Mouse (Mus musculus) liver, postnatal 0 days (tissue): Measurements from ENCODE around the gene Btbd6. TPM values are rescaled to one million over a fixed set of nuclear protein-coding genes. Genes with fewer than 3 reads are reported as not detected.

Experiments used
- ATAC-seq: fragments of 200-750 bp; cut with Nextera tagmentation; 2 replicates; pipeline ENCODE4 v1.8.0; 2017; ENCODE audit warnings: mild to moderate bottlenecking, moderate library complexity
- DNase-seq: peaks from one replicate; pipeline ENCODE4 v3.0.0-alpha.2; 2016
- H3K27ac ChIP-seq: fragments of 300-500 bp; sonication (generic); 2 replicates; pipeline ENCODE4 v1.5.1; 2014; ENCODE audit warnings: antibody characterized with exemption, moderate library complexity, mild to moderate bottlenecking, low read depth
- H3K27me3 ChIP-seq: fragments of 300-500 bp; sonication (generic); 2 replicates; pipeline ENCODE4 v1.6.1; 2014; ENCODE audit warnings: low read length, control low read depth, mixed read lengths; ENCODE audit not compliant: insufficient read depth
- H3K36me3 ChIP-seq: fragments of 300-500 bp; sonication (generic); replicated peaks from 2 replicates; pipeline ENCODE4 v1.6.1; 2014; ENCODE audit warnings: mild to moderate bottlenecking, control low read depth, low read length, moderate library complexity, mixed read lengths; ENCODE audit not compliant: insufficient read depth
- H3K4me1 ChIP-seq: fragments of 300-500 bp; sonication (generic); 2 replicates; pipeline ENCODE4 v1.6.1; 2014; ENCODE audit warnings: antibody characterized with exemption, mild to moderate bottlenecking, control low read depth; ENCODE audit not compliant: insufficient read depth
- H3K4me2 ChIP-seq: fragments of 300-500 bp; sonication (generic); 2 replicates; pipeline ENCODE4 v1.6.1; 2014; ENCODE audit warnings: low read depth, mild to moderate bottlenecking, low read length, moderate library complexity, mixed read lengths
- H3K4me3 ChIP-seq: fragments of 300-500 bp; sonication (generic); 2 replicates; pipeline ENCODE4 v1.5.1; 2014; ENCODE audit warnings: low read depth, low read length
- H3K9ac ChIP-seq: fragments of 300-500 bp; sonication (generic); replicated peaks from 2 replicates; pipeline ENCODE4 v1.6.1; 2014; ENCODE audit warnings: mild to moderate bottlenecking, moderate library complexity
- H3K9me3 ChIP-seq: fragments of 300-500 bp; sonication (generic); 2 replicates; pipeline ENCODE4 v1.6.1; 2016; ENCODE audit warnings: mild to moderate bottlenecking, control low read depth, low read length, mixed read lengths
- CTCF ChIP-seq: sonication (generic); IDR thresholded peaks from 2 replicates; pipeline ENCODE4 v1.5.1; 2016; ENCODE audit warnings: antibody characterized with exemption, low read depth
- EP300 ChIP-seq: IDR thresholded peaks from 2 replicates; pipeline ENCODE4 v1.6.1; 2016; ENCODE audit warnings: antibody characterized with exemption, low read depth, mild to moderate bottlenecking
- WGBS: fragments of 180-500 bp; shearing (Covaris S2); extraction: QIAGEN DNeasy Blood & Tissue Kit; methylation state at CpG from one replicate; pipeline ENCODE4 v1.1.7; 2014; ENCODE audit not compliant: insufficient replicate concordance; 5-methylcytosine and 5-hydroxymethylcytosine counted together
- polyA plus RNA-seq: library from polyadenylated mRNA; unstranded; fragments of >200 nt; fragmentation: Nextera tagmentation; extraction: Ambion mirVana; gene quantifications from 2 replicates; pipeline ENCODE4 v1.2.1, GENCODE M21; 2015

Gene Btbd6
- polyA plus RNA-seq, 1 experiment from 2014 or later: 4.1 TPM

DNA sequence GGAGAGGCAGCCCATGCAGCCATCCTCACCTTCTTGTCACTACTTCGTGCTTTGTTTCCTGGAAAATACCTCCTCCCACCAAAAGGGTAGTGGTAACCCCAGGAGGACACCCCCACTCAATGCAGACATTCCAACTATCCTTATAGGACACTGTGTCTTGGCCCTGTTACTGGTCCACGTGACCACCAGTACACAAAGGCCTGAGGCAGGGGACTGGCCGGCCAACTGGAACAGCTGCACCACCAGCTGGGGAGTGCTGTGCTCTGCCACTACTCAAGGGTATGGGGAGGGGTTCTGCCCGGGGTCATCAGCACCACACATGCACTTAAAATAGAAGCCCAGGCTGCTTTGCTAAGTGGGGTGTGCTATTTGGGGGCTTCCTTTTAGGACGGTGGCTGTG is 51.8 kb downstream of the Btbd6 start:
- no peak for ATAC-seq
- H3K4me1 ChIP-seq: peaks cover 30% of the 10 kb centered on the region

More for the DNA sequence above, 51.8 kb downstream of the Btbd6 start:
- Histone ChIP-seq H3K27ac (no peak overlapping the region), H3K9ac (no peak overlapping the region), H3K9me3 (no peaks in the 10 kb centered on the region), H3K27me3 (no peaks in the 10 kb centered on the region), H3K4me3 (no peak overlapping the region), H3K36me3 (peaks cover 15% of the 10 kb centered on the region; the same call in 1 of the 2 replicates), H3K4me2 (no peak overlapping the region)
- DNase-seq: no peak
- TF ChIP-seq EP300: no peak
- no peak for TF ChIP-seq CTCF
- WGBS: 78% methylated on average over 5 of the region's 5 CpGs

Other genes starting within 250 kb of the Btbd6 start
- 20.9 and 22.4 TPM in 2 replicates for gene Pld4, start 215.8 kb upstream of the Btbd6 start, polyA plus RNA-seq
- 0.22 and 0.36 TPM in 2 replicates for gene Ahnak2, start 173.8 kb upstream of the Btbd6 start, polyA plus RNA-seq
- 0.69 TPM in 2 replicates for gene Clba1, start 167.5 kb upstream of the Btbd6 start, polyA plus RNA-seq
- gene Cdca4, start 147.1 kb upstream of the Btbd6 start, polyA plus RNA-seq: 29.8 and 30.4 TPM in 2 replicates
- 0.26 and 0.34 TPM in 2 replicates for gene Gpr132, start 108.3 kb upstream of the Btbd6 start, polyA plus RNA-seq
- 0.14 and 0.22 TPM in 2 replicates for gene Jag2, start 46.7 kb upstream of the Btbd6 start, polyA plus RNA-seq
- 30.0 and 30.6 TPM in 2 replicates for gene Nudt14, start 34.4 kb upstream of the Btbd6 start, polyA plus RNA-seq
- gene Brf1, start 24.2 kb downstream of the Btbd6 start, polyA plus RNA-seq: 17.0 and 18.4 TPM in 2 replicates
- gene Pacs2, start 38.0 kb downstream of the Btbd6 start, polyA plus RNA-seq: 3.9 and 4.0 TPM in 2 replicates
- not detected in 2 replicates for gene Tex22, start 98.0 kb downstream of the Btbd6 start, polyA plus RNA-seq
- 3.6 and 3.9 TPM in 2 replicates for gene Mta1, start 121.8 kb downstream of the Btbd6 start, polyA plus RNA-seq
- gene Crip2, start 163.8 kb downstream of the Btbd6 start, polyA plus RNA-seq: 65.1 and 67.4 TPM in 2 replicates
- gene Crip1, start 169.8 kb downstream of the Btbd6 start, polyA plus RNA-seq: 174 and 181 TPM in 2 replicates
- gene Tedc1, start 179.9 kb downstream of the Btbd6 start, polyA plus RNA-seq: 3.9 and 4.6 TPM in 2 replicates
- gene Tmem121, start 209.4 kb downstream of the Btbd6 start, polyA plus RNA-seq: 0.20 and 0.21 TPM in 2 replicates